Mouse (Mus musculus): ENCODE data around the gene B3gnt7. TPM values are rescaled to one million over a fixed set of nuclear protein-coding genes. Genes with fewer than 3 reads are reported as not detected.
A peak's percentile ranks its signal among the peaks of the same experiment; 100 is the strongest.

Gene B3gnt7
- 1 to 10 TPM in 7 of 26 experiments, under 1 TPM in 8, not detected in 11; 0.37 to 5.4 (median 0.98) TPM for total RNA-seq (2018; cell fraction: chromatin; rRNA removed)
- 1 to 10 TPM in 13 of 26 experiments, under 1 TPM in 13; 0.11 to 4.3 (median 1.00) TPM for total RNA-seq (2018; cell fraction: cytosol; rRNA removed)
- total RNA-seq (2018; cell fraction: nucleus; rRNA removed), result 1 to 10 TPM in 12 of 26 experiments, under 1 TPM in 10, not detected in 4; 0.17 to 9.7 (median 1.3) TPM
- polyA plus RNA-seq (2018), result 1.0 to 6.1 TPM (median 2.4 TPM) in 3 replicates

- Histone ChIP-seq H3K79me2 (ENCODE audit: inconsistent target) (no peaks in the 10 kb centered on the region), H3K27ac (no peak within 1 kb of the TSS), H3K4me3 (ENCODE audit: inconsistent target) (peak within 1 kb of the TSS; percentile 24; the same call in 1 of the 2 replicates), H3K36me3 (ENCODE audit: inconsistent target) (no peaks in the 10 kb centered on the region)
- 91% methylated on average over 6 of the region's 6 CpGs for WGBS (ENCODE audit: missing documents)
Observed at GRCm38 (mm10) chr1:86302532-86302931, at the start of gene B3gnt7. TSS of gene B3gnt7 (plus strand) at chr1:86302832.

GRCm38 (mm10) chr1:86253410-86253809, 49.2 kb upstream of the B3gnt7 start:
- 80% methylated on average over 8 of the region's 8 CpGs for WGBS (ENCODE audit: missing documents)
- Histone ChIP-seq H3K27ac (no peak overlapping the region), H3K79me2 (ENCODE audit: inconsistent target) (no peaks in the 10 kb centered on the region), H3K36me3 (ENCODE audit: inconsistent target) (no peaks in the 10 kb centered on the region), H3K4me3 (ENCODE audit: inconsistent target) (no peak overlapping the region)

GRCm38 (mm10) chr1:86256311-86256710, 46.3 kb upstream of the B3gnt7 start:
- WGBS (ENCODE audit: missing documents), result 75% methylated on average over 4 of the region's 4 CpGs
- Histone ChIP-seq H3K36me3 (ENCODE audit: inconsistent target) (no peaks in the 10 kb centered on the region), H3K79me2 (ENCODE audit: inconsistent target) (no peaks in the 10 kb centered on the region), H3K27ac (no peak overlapping the region), H3K4me3 (ENCODE audit: inconsistent target) (no peak overlapping the region)

- WGBS (ENCODE audit: missing documents), result 93% methylated on average over 7 of the region's 8 CpGs
- H3K36me3 ChIP-seq (ENCODE audit: inconsistent target), result no peaks in the 10 kb centered on the region
- no peaks in the 10 kb centered on the region for H3K79me2 ChIP-seq (ENCODE audit: inconsistent target)
- H3K4me3 ChIP-seq (ENCODE audit: inconsistent target), result no peak overlapping the region
- no peak overlapping the region for H3K27ac ChIP-seq
Observed at GRCm38 (mm10) chr1:86257228-86257627, 45.4 kb upstream of the B3gnt7 start.

GRCm38 (mm10) chr1:86258171-86258824, 44.3 kb upstream of the B3gnt7 start:
- 62% methylated on average over 7 of the region's 7 CpGs for WGBS (ENCODE audit: missing documents)
- Histone ChIP-seq H3K27ac (no peak overlapping the region), H3K36me3 (ENCODE audit: inconsistent target) (no peaks in the 10 kb centered on the region), H3K4me3 (ENCODE audit: inconsistent target) (no peak overlapping the region), H3K79me2 (ENCODE audit: inconsistent target) (no peaks in the 10 kb centered on the region)

GRCm38 (mm10) chr1:86263564-86264339, 38.9 kb upstream of the B3gnt7 start:
- 13% methylated on average over 7 of the region's 7 CpGs for WGBS (ENCODE audit: missing documents)
- no peak overlapping the region; the same call in 1 of the 2 replicates for H3K4me3 ChIP-seq (ENCODE audit: inconsistent target)

GRCm38 (mm10) chr1:86265060-86265459, 37.6 kb upstream of the B3gnt7 start:
- Histone ChIP-seq H3K79me2 (ENCODE audit: inconsistent target) (no peaks in the 10 kb centered on the region), H3K36me3 (ENCODE audit: inconsistent target) (no peaks in the 10 kb centered on the region), H3K4me3 (ENCODE audit: inconsistent target) (no peak overlapping the region), H3K27ac (peak overlapping the region; percentile 97)
- 50% methylated on average over 3 of the region's 3 CpGs for WGBS (ENCODE audit: missing documents)

More at GRCm38 (mm10) chr1:86263564-86264339, 38.9 kb upstream of the B3gnt7 start:
- Histone ChIP-seq H3K36me3 (ENCODE audit: inconsistent target) (no peaks in the 10 kb centered on the region), H3K79me2 (ENCODE audit: inconsistent target) (no peaks in the 10 kb centered on the region), H3K27ac (peak overlapping the region; percentile 97)

GRCm38 (mm10) chr1:86268492-86269189, 34.0 kb upstream of the B3gnt7 start:
- H3K27ac ChIP-seq, result no peak overlapping the region
- 85% methylated on average over 9 of the region's 9 CpGs for WGBS (ENCODE audit: missing documents)
- no peaks in the 10 kb centered on the region for H3K36me3 ChIP-seq (ENCODE audit: inconsistent target)
- no peak overlapping the region for H3K4me3 ChIP-seq (ENCODE audit: inconsistent target)
- no peaks in the 10 kb centered on the region for H3K79me2 ChIP-seq (ENCODE audit: inconsistent target)

- no peaks in the 10 kb centered on the region for H3K79me2 ChIP-seq (ENCODE audit: inconsistent target)
- no peak overlapping the region for H3K4me3 ChIP-seq (ENCODE audit: inconsistent target)
- 45% methylated on average over 4 of the region's 4 CpGs for WGBS (ENCODE audit: missing documents)
- no peak overlapping the region for H3K27ac ChIP-seq
- H3K36me3 ChIP-seq (ENCODE audit: inconsistent target), result no peaks in the 10 kb centered on the region
Observed at GRCm38 (mm10) chr1:86269190-86269508, 33.5 kb upstream of the B3gnt7 start.

GRCm38 (mm10) chr1:86271707-86272106, 30.9 kb upstream of the B3gnt7 start:
- WGBS (ENCODE audit: missing documents), result 94% methylated on average over 6 of the region's 6 CpGs

DNA sequence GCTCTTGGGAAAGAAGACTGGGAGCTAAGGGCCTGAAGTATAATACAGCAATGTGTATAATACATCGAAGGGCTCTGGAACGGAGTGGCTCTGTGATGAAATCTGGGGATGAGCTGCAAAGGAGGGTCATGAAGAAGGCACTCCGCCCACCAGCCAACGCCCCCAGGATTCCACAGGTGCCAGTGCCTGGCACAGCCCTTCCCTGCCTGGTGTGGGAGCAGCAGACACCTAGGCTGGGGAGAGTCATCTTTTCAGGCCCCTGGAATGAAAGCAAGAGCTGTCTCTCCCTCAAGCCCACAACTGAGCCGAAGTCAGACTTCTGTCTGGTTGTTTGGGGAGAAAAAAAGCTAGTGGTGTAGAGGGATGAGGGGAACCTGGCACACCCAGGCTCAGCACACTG, 25.6 kb upstream of the B3gnt7 start:
- WGBS (ENCODE audit: missing documents), result 91% methylated on average over 5 of the region's 5 CpGs
- Histone ChIP-seq H3K4me3 (ENCODE audit: inconsistent target) (no peak overlapping the region), H3K79me2 (ENCODE audit: inconsistent target) (no peaks in the 10 kb centered on the region), H3K27ac (no peak overlapping the region), H3K36me3 (ENCODE audit: inconsistent target) (no peaks in the 10 kb centered on the region)

More at GRCm38 (mm10) chr1:86271707-86272106, 30.9 kb upstream of the B3gnt7 start:
- no peaks in the 10 kb centered on the region for H3K79me2 ChIP-seq (ENCODE audit: inconsistent target)
- H3K4me3 ChIP-seq (ENCODE audit: inconsistent target), result no peak overlapping the region
- H3K27ac ChIP-seq, result no peak overlapping the region
- H3K36me3 ChIP-seq (ENCODE audit: inconsistent target), result no peaks in the 10 kb centered on the region

DNA sequence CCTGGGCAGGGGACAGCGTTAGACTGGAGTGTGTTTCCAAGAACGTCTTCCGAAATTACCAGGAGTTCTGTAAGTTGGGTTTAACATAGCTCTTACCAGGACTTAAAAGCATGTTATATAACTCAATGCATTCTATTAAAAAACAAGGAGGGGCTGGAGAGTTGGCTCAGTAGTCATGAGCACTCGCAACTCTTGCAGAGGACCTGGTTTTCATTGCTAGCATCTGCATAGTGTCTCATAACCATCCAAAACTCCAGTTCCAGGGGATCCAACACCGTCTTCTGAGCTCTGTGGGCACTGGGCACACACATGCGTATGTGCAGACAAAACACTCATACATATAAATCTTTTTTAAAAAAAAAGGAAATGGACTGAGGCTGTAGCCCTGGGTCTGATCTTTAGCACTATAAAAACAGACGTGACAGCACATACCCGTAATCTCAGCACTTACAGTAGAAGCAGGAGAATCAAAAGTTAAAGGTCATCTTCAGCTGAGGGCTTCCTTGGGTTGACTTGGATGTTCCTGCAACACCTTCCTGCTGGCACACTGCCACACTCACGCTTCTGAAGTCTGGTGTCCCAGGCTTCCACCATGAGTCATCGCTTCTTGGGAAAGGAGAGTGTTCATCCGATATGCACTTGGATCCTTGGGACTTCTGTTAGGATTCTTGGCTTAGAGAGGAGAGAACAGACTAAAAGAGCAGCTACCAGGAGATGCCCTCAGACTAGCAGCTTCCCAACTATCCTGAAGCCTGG, 20.7 kb upstream of the B3gnt7 start:
- Histone ChIP-seq H3K36me3 (ENCODE audit: inconsistent target) (no peaks in the 10 kb centered on the region), H3K27ac (no peak overlapping the region), H3K4me3 (ENCODE audit: inconsistent target) (no peak overlapping the region), H3K79me2 (ENCODE audit: inconsistent target) (no peaks in the 10 kb centered on the region)
- 92% methylated on average over 11 of the region's 11 CpGs for WGBS (ENCODE audit: missing documents)

GRCm38 (mm10) chr1:86284101-86284500, 18.5 kb upstream of the B3gnt7 start:
- Histone ChIP-seq H3K27ac (no peak overlapping the region), H3K4me3 (ENCODE audit: inconsistent target) (no peak overlapping the region), H3K36me3 (ENCODE audit: inconsistent target) (no peaks in the 10 kb centered on the region), H3K79me2 (ENCODE audit: inconsistent target) (no peaks in the 10 kb centered on the region)
- 98% methylated on average over 5 of the region's 5 CpGs for WGBS (ENCODE audit: missing documents)

GRCm38 (mm10) chr1:86285295-86285694, 17.3 kb upstream of the B3gnt7 start:
- no peak overlapping the region for H3K4me3 ChIP-seq (ENCODE audit: inconsistent target)
- no peaks in the 10 kb centered on the region for H3K36me3 ChIP-seq (ENCODE audit: inconsistent target)
- H3K79me2 ChIP-seq (ENCODE audit: inconsistent target), result no peaks in the 10 kb centered on the region
- 63% methylated on average over 6 of the region's 6 CpGs for WGBS (ENCODE audit: missing documents)
- no peak overlapping the region for H3K27ac ChIP-seq
